Mouse (Mus musculus): ENCODE data around the gene Pigc.

DNA sequence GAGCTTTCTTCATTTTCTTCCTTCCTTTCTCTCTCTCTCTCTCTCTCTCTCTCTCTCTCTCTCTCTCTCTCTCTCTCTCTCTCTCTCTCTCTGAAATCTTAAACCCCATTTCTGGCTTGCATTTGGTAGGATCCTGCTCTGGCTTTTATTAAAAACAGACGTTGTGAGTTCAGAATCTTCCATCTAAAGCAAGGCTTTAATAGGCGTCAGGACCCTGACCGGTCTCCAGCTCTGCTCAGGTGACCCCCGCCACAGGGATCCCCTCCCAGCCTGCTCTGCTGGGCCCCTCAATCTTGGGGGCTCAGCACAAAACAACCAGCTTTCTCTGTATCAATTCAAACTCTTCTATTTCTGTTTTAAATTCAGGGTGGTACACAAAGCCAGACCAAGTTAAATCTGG, 39.2 kb downstream of the Pigc start:
- TF ChIP-seq ZNF384 (IDR thresholded peaks at IDR 0.05; ENCODE audit: low read depth, low read length): no peak
- TF ChIP-seq ZC3H11A (IDR thresholded peaks at IDR 0.05; ENCODE audit: borderline replicate concordance, low read depth, low read length): no peak
- no peak for TF ChIP-seq HCFC1 (IDR thresholded peaks at IDR 0.05; ENCODE audit: borderline replicate concordance, insufficient read depth, low read length)
- TF ChIP-seq MAFK (IDR thresholded peaks at IDR 0.05; ENCODE audit: insufficient read depth, low read depth, low read length): no peak

All from ES-E14 (cell line).